Mouse (Mus musculus): Measurements from ENCODE around the gene Ddx52.

DNA sequence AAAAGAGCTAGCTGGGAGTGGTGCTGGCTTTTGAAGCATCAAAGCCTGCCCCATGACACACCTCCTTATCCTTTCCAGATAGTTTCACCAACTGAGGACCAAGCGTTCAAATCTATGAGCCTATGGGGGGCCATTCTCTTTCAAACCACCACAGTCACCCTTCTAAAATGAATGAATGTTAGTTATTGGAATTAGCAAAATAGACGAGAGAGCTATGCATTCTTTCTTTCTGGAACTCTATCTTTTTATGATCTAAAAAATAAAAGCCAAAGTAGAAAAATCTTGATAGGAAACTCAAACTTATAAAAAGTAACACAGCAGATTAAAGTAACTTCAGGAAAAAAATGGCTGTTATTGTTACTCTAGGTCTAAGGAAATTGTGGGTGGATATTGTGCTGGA lies 35.9 kb downstream of the Ddx52 start:
- no peak for TF ChIP-seq CTCF (IDR thresholded peaks at IDR 0.05; ENCODE audit: borderline replicate concordance, extremely low read depth, insufficient read depth, insufficient read length)
- TF ChIP-seq POLR2A (IDR thresholded peaks at IDR 0.05; ENCODE audit: borderline replicate concordance, extremely low read depth, insufficient read depth, insufficient read length, poor library complexity, severe bottlenecking), result no peak
